Mouse (Mus musculus) liver, postnatal 0 days (tissue): ENCODE data around the gene N4bp2.

ENCODE experiments used
- CTCF ChIP-seq: sonication (generic); IDR thresholded peaks from 2 replicates; pipeline ENCODE4 v1.5.1; 2016; ENCODE audit warnings: antibody characterized with exemption, low read depth
- EP300 ChIP-seq: IDR thresholded peaks from 2 replicates; pipeline ENCODE4 v1.6.1; 2016; ENCODE audit warnings: antibody characterized with exemption, low read depth, mild to moderate bottlenecking

- TF ChIP-seq CTCF (no peak), EP300 (no peak)
Observed at GRCm38 (mm10) chr5:65790604-65791225, 27.4 kb downstream of the N4bp2 start.
